Mouse (Mus musculus) neutrophil, adult 59 days (primary cell): Measurements from ENCODE around the gene Zswim2. TPM values are rescaled to one million over a fixed set of nuclear protein-coding genes. Genes with fewer than 3 reads are reported as not detected.

ENCODE experiments used
- total RNA-seq, 2 experiments: library from RNA; stranded (reverse); gene quantifications; 1 replicate in 1 of 2; 2 replicates in 1 of 2; pipeline ENCODE4 v1.2.4; 2023

The Zswim2 gene
- not detected for total RNA-seq

DNA sequence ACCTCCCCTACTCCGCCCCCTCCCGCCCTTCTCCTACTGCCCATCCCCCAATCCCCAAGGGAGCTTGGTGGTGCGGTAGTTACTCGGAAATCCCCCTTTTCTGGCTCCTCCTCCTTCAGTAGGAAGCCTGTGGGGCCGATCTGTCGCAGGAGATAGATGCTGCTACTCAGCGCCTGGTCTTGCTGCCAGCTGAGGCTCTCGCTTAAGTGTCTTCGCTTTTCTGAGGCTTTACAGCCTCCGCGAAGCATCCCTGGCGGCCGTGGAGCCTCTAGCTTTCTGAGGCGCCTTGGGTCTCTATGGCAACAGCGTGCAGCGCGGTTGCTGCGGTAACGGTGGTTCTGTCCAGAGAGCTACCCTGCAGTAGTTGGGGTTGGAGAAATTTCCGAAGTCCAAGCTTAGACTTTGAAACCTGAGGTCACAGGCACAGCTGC is at the start of gene Zswim2:
Zswim2 (minus strand) TSS at position 298 of the 431 bp plus-strand sequence.

DNA sequence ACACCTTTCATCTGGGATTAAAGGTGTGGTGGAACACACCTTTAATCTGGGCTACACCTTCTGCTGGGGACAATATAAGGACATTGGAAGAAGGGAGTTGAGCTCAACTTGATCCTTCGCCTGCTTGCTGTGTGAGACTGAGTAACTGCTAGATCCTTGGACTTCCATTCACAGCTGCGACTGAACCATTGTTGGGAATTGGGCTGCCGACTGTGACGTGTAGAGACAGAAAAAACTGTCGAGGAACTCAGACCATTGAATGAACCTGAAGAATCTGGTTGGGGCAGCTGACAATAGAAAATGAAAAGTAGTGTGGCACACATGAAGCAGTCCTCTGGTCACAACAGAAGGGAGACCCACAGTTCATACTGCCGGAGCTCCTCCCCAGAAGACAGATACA is 49.2 kb upstream of the Zswim2 start, which contains the start of gene Gm13691:
Gm13691 (plus strand) TSS at position 301 of the 400 bp plus-strand sequence.

DNA sequence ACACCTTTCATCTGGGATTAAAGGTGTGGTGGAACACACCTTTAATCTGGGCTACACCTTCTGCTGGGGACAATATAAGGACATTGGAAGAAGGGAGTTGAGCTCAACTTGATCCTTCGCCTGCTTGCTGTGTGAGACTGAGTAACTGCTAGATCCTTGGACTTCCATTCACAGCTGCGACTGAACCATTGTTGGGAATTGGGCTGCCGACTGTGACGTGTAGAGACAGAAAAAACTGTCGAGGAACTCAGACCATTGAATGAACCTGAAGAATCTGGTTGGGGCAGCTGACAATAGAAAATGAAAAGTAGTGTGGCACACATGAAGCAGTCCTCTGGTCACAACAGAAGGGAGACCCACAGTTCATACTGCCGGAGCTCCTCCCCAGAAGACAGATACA is 43.4 kb upstream of the Zswim2 start, which contains the start of gene Gm13697:
Gm13697 (plus strand) TSS at position 301 of the 400 bp plus-strand sequence.

DNA sequence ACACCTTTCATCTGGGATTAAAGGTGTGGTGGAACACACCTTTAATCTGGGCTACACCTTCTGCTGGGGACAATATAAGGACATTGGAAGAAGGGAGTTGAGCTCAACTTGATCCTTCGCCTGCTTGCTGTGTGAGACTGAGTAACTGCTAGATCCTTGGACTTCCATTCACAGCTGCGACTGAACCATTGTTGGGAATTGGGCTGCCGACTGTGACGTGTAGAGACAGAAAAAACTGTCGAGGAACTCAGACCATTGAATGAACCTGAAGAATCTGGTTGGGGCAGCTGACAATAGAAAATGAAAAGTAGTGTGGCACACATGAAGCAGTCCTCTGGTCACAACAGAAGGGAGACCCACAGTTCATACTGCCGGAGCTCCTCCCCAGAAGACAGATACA is 37.6 kb upstream of the Zswim2 start, which contains the start of gene Gm13694:
Gm13694 (plus strand) TSS at position 301 of the 400 bp plus-strand sequence.

GRCm38 (mm10) chr2:83972823-83973222 is 31.8 kb upstream of the Zswim2 start, which contains the start of gene Gm13696:
Gene Gm13696, plus strand, starts transcription at chr2:83973123.

GRCm38 (mm10) chr2:83967013-83967412 is 26.0 kb upstream of the Zswim2 start, which contains the start of gene Gm13695:
Gene Gm13695, plus strand, starts transcription at chr2:83967313.

GRCm38 (mm10) chr2:83961203-83961602 is 20.2 kb upstream of the Zswim2 start, which contains the start of gene Gm13693:
Gene Gm13693, plus strand, starts transcription at chr2:83961503.

GRCm38 (mm10) chr2:83955393-83955792 is 14.4 kb upstream of the Zswim2 start, which contains the start of gene Gm13698:
Gene Gm13698, plus strand, starts transcription at chr2:83955693.

Other genes starting within 250 kb of the Zswim2 start
- gene Itgav, start 216.8 kb downstream of the Zswim2 start, total RNA-seq, result 10 to 100 TPM; 35.2 to 38.3 TPM
- gene Fam171b, start 128.6 kb downstream of the Zswim2 start, total RNA-seq, result not detected
- gene Gm13698, start 14.5 kb upstream of the Zswim2 start, total RNA-seq, result 1 to 10 TPM in 1 of 2 experiments, under 1 TPM in 1; 0.98 to 1.7 TPM
- 1 to 10 TPM in 1 of 2 experiments, under 1 TPM in 1; 0.98 to 1.7 TPM for gene Gm13693, start 20.3 kb upstream of the Zswim2 start, total RNA-seq
- gene Gm13695, start 26.1 kb upstream of the Zswim2 start, total RNA-seq, result under 1 TPM in 1 of 2 experiments, not detected in 1; 0.98 TPM
- gene Gm13696, start 31.9 kb upstream of the Zswim2 start, total RNA-seq, result 1 to 10 TPM in 1 of 2 experiments, under 1 TPM in 1; 0.98 to 1.7 TPM
- gene Gm13694, start 37.7 kb upstream of the Zswim2 start, total RNA-seq, result 1 to 10 TPM in 1 of 2 experiments, under 1 TPM in 1; 0.98 to 1.7 TPM
- 1 to 10 TPM in 1 of 2 experiments, under 1 TPM in 1; 0.98 to 1.7 TPM for gene Gm13697, start 43.5 kb upstream of the Zswim2 start, total RNA-seq
- 1 to 10 TPM in 1 of 2 experiments, under 1 TPM in 1; 0.98 to 1.7 TPM for gene Gm13691, start 49.3 kb upstream of the Zswim2 start, total RNA-seq